Mouse (Mus musculus): ENCODE results near the gene Gfod1.

GRCm38 (mm10) chr13:43167721-43168120, 136.3 kb downstream of the Gfod1 start:
- no peak for TF ChIP-seq POU5F1 (IDR thresholded peaks at IDR 0.05; ENCODE audit: borderline replicate concordance, low read length)
- TF ChIP-seq CTCF (conservative IDR thresholded peaks at IDR 0.05; ENCODE audit: low read length) = no peak
- TF ChIP-seq NANOG (IDR thresholded peaks at IDR 0.05; ENCODE audit: borderline replicate concordance, low read length) = no peak
